Mouse (Mus musculus): Measurements from ENCODE around the gene Creb3l1.
A peak's percentile ranks its signal among the peaks of the same experiment; 100 is the strongest.

Creb3l1 gene

GRCm38 (mm10) chr2:91961901-91962761, 62.2 kb downstream of the Creb3l1 start:
- DNase-seq, result no peak

- DNase-seq, result no peak
Measured at GRCm38 (mm10) chr2:91960459-91960858, 63.8 kb downstream of the Creb3l1 start.

- no peak for DNase-seq
Measured at GRCm38 (mm10) chr2:91959544-91960410, 64.5 kb downstream of the Creb3l1 start.

GRCm38 (mm10) chr2:91958701-91959457, 65.4 kb downstream of the Creb3l1 start:
- DNase-seq, result peak; percentile 80

- no peak for DNase-seq
Measured at GRCm38 (mm10) chr2:91958049-91958448, 66.3 kb downstream of the Creb3l1 start.

GRCm38 (mm10) chr2:91957096-91957495, 67.2 kb downstream of the Creb3l1 start:
- peak; percentile 50 for DNase-seq

- DNase-seq, result no peak
Measured at GRCm38 (mm10) chr2:91955875-91956274, 68.4 kb downstream of the Creb3l1 start.

- DNase-seq, result no peak
Measured at GRCm38 (mm10) chr2:91955121-91955591, 69.1 kb downstream of the Creb3l1 start.

- peak; percentile 94 for DNase-seq
Measured at GRCm38 (mm10) chr2:91953825-91954224, 70.5 kb downstream of the Creb3l1 start.

- peak; percentile 73 for DNase-seq
Measured at GRCm38 (mm10) chr2:91950275-91951085, 73.8 kb downstream of the Creb3l1 start.

- DNase-seq, result peak; percentile 68
Measured at GRCm38 (mm10) chr2:91949411-91950274, 74.7 kb downstream of the Creb3l1 start.

GRCm38 (mm10) chr2:91948792-91949241, 75.5 kb downstream of the Creb3l1 start:
- DNase-seq, result no peak

- peak; percentile 54 for DNase-seq
Measured at GRCm38 (mm10) chr2:91948151-91948509, 76.2 kb downstream of the Creb3l1 start.

GRCm38 (mm10) chr2:91947397-91948150, 76.7 kb downstream of the Creb3l1 start:
- peak; percentile 47 for DNase-seq

- no peak for DNase-seq
Measured at GRCm38 (mm10) chr2:91946836-91947235, 77.5 kb downstream of the Creb3l1 start.

GRCm38 (mm10) chr2:91945483-91945882, 78.8 kb downstream of the Creb3l1 start, which contains the start of gene Gm9821:
Gm9821 (plus strand) TSS chr2:91945703.
- DNase-seq, result no peak

- DNase-seq, result peak; percentile 87
Measured at GRCm38 (mm10) chr2:91944170-91944950, 79.9 kb downstream of the Creb3l1 start.

- DNase-seq, result no peak
Measured at GRCm38 (mm10) chr2:91942356-91942755, 81.9 kb downstream of the Creb3l1 start.

GRCm38 (mm10) chr2:91939303-91939935, 84.9 kb downstream of the Creb3l1 start:
- DNase-seq, result no peak
